Mouse (Mus musculus) WW6 (cell line): ENCODE results near the gene Slc7a10.
"Not testable (repeated sequence)": the region's sequence is repeated elsewhere in the genome, so short reads cannot be mapped to it uniquely, and the experiment has no call there.

Source experiments
- DNase-seq: peaks from one replicate; pipeline ENCODE4 v3.0.0-alpha.2; 2013; ENCODE audit warnings: low read depth, low spot score

The Slc7a10 gene

GRCm38 (mm10) chr7:35237935-35238334 is 51.8 kb downstream of the Slc7a10 start:
- not testable (repeated sequence) for DNase-seq
